Mouse (Mus musculus): ENCODE data around the gene Per2.
A peak's percentile ranks its signal among the peaks of the same experiment; 100 is the strongest.

Per2 gene

DNA sequence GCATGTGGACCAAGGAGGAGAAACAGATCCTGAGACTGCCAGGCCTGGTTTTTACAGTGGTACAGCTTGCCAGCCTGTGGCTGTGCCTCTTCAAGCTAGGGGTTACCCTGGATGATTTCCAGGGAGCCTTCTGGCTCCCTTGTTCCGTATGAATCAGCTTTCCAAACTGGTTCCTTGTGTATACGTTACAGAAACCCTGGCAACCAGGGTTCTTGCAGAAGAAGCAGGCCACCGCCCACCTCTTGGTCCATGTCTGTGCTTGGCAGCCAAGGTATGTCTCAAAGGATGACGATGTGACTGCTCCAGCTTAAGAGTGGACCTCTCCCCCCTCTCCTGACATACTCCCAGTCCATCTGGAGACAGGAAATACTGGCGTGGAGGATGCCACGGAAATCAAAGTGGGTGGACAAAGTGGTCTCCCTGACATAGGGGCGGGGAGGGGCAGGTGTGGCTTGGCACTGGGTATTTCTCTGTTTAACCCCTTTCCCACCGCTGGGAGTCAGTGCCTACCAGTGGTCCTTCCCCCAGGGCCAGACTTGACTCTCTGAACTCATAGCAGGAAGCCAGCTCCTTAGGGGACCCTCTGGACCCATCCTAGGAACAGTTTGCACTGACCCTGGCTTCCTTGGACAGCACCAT, 782 bp downstream of the Per2 start:
- no peak for DNase-seq (ENCODE audit: low spot score)

- no peak for DNase-seq (ENCODE audit: low spot score)
These were observed 1.4 kb downstream of the Per2 start for GRCm38 (mm10) chr1:91457698-91458097.

DNA sequence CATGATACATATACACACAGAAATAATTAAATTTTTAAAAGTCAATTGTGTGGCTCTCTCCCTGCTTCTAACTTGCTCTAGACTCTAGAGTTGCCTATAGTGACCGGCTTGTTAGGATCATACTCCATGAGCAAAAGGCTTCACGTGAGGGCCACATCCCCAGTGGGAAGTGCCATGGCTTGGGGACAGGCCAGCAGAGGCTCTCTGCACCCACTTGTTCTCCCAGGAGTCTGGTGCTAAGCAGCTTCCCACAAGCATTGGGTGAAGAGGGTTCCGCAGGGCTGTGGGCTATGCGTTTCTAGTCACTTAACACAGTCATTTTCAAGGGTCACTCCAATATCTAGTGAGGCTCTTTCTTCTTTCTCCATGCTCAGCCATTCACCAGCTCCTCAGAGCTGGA, 2.0 kb downstream of the Per2 start:
- no peak for DNase-seq (ENCODE audit: low spot score)

GRCm38 (mm10) chr1:91456301-91456801, 2.8 kb downstream of the Per2 start:
- DNase-seq (ENCODE audit: low spot score) = no peak

DNA sequence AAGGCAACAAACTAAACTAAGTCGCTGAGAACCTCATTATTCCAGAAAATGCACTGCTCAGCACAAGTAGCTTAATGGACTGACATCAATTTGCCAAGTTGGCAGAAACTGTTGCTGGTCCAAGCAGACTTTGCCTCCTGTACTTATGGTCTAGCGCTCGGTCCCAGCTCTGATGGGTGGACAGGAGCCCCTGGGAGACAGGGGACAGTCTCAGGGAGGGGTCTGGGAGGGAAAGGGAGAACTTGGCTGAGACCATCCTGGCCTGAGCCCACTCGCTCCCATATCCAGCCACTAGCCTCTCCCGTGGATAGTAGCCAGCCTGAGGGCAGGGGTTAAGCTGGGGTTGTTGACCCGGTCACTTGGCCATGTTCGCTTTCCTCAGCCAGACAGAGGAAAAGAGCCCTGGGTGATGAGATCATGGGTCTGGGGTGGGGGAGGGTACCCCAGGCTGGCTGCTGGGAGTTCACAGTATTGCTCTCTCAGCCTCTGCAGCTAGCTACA, 3.4 kb downstream of the Per2 start:
- no peak for DNase-seq (ENCODE audit: low spot score)

DNA sequence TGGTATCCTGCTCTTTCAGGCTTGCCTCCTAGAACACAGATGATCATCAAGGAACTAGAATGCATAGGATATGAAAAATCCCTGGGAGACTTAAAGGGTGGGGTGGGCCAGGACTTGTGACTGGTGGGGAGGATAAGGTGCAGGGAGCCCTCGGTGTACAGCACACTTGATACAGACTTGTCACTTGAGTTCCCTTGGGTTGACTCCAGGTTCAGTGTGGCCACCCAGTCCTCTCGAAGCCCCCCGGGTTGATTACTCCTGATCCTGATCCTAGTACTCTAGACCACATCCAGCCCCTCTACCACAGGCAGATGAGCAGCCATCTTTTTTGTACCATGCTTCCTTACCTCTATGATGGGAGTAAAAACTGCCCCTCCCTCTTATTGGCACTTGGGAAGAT, 4.2 kb downstream of the Per2 start:
- no peak for DNase-seq (ENCODE audit: low spot score)

DNA sequence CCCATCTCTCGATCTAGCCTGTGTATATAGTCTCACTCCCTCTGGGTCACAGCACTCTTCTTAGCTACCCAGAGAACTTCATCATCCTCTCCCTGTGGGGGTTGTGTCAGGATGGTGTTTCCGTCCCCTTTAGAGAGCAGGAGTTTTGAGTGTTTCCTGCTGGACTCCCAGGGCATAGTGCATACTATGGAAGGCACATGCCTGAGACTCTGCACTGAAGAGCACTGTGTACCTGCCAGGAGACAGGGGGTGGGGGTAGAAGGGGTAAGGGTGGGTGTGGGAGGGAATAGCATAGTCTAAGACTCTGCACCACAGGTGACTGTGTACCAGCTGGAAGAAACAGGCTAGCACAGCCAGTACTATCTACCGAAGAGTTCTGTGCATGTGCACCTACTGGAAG, 4.8 kb downstream of the Per2 start:
- DNase-seq (ENCODE audit: low spot score) = no peak

- peak; percentile 27 for DNase-seq (ENCODE audit: low spot score)
These were observed 5.2 kb downstream of the Per2 start for GRCm38 (mm10) chr1:91453932-91454331.

DNA sequence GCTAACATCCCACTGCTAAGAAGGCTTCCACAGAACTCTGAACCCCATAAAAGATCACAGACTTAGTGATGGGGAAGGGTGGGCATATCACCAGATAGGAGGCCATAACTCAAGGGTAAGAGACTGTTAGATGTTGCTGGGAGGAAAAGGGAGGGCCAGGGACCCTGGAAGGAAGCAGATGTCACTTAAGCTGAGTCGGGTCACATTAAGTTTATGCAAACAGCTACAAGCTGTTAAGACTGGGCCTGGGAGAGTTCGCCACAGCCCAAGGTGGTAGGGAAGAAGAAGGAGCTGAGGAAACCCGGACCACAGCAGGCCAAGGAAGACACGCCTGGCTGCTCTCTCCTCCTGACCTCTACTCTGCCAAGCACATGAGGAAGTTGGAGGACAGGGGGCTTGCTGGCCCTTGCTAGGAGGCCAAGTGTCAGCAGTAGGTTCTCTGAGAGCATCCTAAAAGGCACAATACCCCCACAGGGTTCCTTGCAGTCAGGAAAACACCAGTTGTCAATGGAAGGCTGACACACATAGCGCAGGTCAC, 7.5 kb downstream of the Per2 start:
- DNase-seq (ENCODE audit: low spot score) = no peak

GRCm38 (mm10) chr1:91450851-91451250, 8.3 kb downstream of the Per2 start:
- no peak for DNase-seq (ENCODE audit: low spot score)

DNA sequence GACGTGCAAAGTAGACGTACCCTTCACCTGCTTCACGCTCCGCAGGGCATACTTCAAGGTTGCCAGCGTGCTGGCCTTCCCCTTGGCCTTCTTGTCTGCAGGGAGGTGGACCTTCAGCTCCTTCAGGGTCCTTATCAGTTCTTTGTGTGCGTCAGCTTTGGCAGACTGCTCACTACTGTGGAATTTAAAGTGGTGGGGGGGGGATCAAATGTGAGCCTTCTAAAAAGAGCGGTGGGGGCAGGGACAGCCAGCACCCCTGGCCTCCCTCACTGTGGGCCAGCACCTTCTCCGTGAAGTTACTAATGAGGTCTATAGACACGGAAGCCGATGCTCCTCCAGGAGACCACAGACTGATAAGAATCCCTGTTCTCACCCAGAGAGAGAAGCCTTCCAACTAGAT, 10.4 kb downstream of the Per2 start:
- DNase-seq (ENCODE audit: low spot score) = no peak

DNA sequence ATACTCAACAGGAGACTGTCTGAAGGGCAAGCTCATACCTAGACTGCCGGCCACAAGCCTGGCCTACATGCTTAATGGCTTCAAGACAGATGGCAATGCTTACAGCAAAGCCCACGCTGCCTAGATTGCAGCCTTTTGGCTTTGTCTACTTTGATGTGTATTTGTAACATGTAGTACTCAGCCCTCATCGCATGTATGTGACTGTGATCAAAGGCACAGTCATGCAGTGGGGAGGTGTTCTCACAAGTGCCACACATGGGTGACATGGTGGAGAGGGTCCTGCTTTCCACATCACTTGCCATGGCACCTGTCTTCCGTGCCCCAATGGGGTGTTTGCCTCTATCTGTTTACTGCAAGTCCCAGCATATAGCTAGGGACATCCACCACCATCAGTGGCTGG, 12.6 kb downstream of the Per2 start:
- DNase-seq (ENCODE audit: low spot score) = no peak

DNA sequence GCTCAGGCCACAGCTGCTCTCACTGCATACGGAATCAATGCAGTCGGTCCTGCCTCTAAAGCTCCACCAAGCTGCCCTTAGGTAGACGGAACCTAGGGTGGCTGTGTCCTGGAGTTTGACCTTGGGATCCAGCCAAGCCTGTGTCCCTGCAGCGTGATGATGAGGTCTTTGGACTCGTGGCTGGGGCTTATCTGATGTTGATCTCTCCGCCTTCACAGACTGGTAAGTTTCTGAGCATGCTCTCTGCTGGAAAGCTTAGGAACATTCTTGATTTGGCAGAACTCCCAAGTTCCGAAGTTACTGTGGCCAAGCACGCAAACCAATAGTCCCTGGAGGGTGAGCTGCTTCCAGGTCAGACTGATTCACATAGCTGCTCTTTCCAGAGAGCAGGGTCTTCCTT, 13.1 kb downstream of the Per2 start:
- DNase-seq (ENCODE audit: low spot score) = no peak

GRCm38 (mm10) chr1:91444841-91445830, 14.0 kb downstream of the Per2 start:
- no peak for DNase-seq (ENCODE audit: low spot score)

DNA sequence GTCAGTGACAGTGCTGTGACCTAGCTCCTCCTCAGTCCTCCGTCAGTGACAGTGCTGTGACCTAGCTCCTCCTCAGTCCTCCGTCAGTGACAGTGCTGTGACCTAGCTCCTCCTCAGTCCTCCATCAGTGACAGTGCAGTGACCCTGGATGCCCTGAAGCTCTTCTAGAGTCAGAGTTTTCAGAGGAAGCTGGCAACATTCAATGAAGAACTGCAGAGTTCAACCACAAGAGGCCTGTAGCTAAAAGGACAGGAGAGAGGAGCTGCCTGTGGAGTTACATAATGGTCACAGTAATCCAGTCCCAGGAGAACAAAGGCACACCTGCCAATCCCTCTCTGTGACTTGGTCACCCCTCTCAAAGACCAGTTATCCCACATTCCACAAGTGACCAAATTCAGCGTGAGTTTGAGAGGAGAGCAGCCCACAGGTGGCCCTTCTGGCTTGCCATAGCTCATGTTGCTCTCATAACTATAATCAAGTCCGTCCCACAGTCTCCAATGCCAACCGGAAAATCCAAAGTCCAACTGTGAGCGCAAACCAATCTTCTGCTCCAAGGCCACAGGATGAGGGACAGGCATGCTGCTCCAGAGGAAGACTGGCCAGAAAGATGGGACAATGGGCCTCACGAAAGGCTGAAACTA, 16.7 kb downstream of the Per2 start:
- no peak for DNase-seq (ENCODE audit: low spot score)

- DNase-seq (ENCODE audit: low spot score) = no peak
These were observed 17.3 kb downstream of the Per2 start for GRCm38 (mm10) chr1:91441855-91442254.

DNA sequence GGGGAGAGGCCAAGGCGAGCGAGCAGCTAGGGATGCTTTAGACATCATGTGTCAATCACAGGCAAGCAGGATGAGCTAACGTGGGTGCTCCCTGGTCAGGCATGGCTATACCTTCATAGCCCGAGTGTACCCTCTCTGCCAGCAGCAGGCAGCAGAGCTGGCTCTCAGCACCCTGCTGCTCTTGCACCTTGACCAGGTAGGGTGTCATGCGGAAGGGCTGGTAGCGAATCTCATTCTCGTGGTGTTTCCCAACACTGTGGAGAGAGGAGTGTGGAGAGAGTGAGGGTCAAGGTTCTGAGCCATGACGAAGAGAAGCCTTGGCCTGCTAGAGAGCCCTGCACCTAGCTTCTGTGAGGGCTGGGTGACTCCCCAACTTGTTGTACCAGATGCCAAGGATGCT, 19.3 kb downstream of the Per2 start:
- DNase-seq (ENCODE audit: low spot score) = no peak

DNA sequence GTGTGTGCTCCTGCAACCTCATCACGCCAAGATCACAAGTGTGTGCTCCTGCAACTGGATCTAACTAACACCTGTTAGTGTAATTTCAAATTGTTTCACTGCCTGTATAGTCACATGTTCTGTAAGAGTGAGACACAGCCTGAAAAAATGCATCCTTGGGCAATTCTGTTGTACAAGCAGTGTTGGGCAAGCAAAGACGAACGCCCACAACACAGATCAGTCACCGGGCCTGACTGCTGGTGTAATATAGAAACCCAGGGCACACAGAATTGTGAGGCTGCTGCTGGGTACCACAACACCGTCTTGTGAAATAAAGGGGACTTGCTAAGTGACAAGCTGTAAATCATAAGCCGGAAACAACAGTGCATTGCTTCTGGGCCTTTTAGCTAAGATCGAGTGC, 21.6 kb downstream of the Per2 start:
- no peak for DNase-seq (ENCODE audit: low spot score)

DNA sequence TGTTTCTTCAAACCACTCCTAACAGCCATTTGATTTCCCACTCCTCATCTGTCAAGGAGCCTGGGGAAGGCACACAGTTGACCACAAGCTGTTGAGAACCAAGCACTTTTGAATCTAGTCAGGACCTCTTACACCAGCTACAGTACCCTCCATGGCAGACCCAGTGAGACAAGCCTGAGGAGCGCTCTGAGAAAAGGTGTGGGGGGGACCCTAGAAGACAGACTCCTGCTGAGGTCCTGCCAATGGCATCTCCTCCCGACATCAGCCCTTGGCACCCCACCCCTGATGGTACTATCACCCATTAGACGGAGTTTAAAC, 22.1 kb downstream of the Per2 start:
- DNase-seq (ENCODE audit: low spot score) = no peak

DNA sequence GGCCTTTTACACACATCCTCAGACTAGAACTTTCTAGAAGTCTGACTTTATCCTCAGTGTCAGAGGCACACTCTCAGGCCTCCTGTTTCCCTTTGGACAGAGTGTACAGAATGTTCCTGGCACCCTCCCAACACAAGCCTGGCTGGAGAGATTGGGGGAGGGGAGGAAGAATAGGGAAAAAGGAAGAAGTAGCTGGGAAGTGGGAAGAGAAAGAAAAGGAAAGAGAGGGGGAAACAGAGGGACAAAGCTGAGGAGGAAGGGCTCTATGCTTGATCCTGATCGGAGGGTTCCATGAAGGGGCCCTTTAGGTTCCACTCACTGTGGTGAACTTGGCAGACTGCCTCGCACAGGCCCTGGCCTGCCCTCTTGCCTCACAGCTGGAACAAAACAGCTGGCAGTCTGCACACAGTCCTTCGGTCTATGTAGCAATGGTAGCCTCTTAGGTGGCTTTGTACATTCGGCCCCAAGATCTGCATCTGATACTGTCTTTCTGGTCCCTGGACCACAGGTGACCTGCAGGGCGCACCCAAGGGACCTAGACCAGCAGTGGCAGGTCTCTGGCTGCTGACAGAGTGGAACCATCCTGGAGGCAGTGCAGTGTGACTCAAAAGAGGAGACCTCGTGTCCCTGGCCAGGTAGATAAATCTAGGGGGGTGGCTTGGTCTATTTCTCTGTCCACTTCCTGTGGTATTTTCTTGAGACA, 22.6 kb downstream of the Per2 start:
- DNase-seq (ENCODE audit: low spot score) = no peak

GRCm38 (mm10) chr1:91435606-91436130, 23.5 kb downstream of the Per2 start:
- DNase-seq (ENCODE audit: low spot score) = no peak

DNA sequence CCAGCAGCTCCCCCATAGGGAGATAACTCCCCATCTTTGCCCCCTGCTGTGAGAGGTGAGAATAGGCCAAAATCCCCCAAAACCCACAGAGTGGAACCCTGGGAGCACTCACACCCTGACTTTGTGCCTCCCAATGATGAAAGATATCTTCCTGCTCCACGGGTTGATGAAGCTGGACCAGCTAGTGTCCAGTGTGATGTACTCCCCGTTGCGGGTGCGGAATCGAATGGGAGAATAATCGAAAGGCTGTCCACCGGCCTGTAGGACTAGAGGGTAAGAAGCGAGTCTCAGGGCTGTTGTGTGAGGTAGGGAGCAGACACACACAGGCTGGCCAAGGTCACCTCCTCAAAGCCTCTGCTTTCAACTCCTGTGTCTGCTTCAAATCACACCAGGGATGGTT, 24.2 kb downstream of the Per2 start:
- no peak for DNase-seq (ENCODE audit: low spot score)

Measured in spleen, adult 12 weeks (tissue).